Mouse (Mus musculus) hindbrain, postnatal 0 days (tissue): Measurements from ENCODE around the gene Amd1. TPM values are rescaled to one million over a fixed set of nuclear protein-coding genes. Genes with fewer than 3 reads are reported as not detected.
A peak's percentile ranks its signal among the peaks of the same experiment; 100 is the strongest.

ENCODE experiments used
- ATAC-seq: fragments of 200-750 bp; cut with Nextera tagmentation; 2 replicates; pipeline ENCODE4 v1.8.0; 2017; ENCODE audit warnings: mild to moderate bottlenecking, moderate TSS enrichment, moderate library complexity
- DNase-seq: peaks from one replicate; pipeline ENCODE4 v3.0.0-alpha.2; 2015; ENCODE audit warnings: low spot score
- H3K27ac ChIP-seq: fragments of 300-500 bp; sonication (generic); 2 replicates; pipeline ENCODE4 v1.5.1; 2014; ENCODE audit warnings: mild to moderate bottlenecking
- H3K27me3 ChIP-seq: fragments of 300-500 bp; sonication (generic); 2 replicates; pipeline ENCODE4 v1.6.1; 2014; ENCODE audit warnings: low read length, mixed read lengths; ENCODE audit not compliant: insufficient read depth
- H3K36me3 ChIP-seq: fragments of 300-500 bp; sonication (generic); 2 replicates; pipeline ENCODE4 v1.6.1; 2014; ENCODE audit warnings: low read length, mixed read lengths; ENCODE audit not compliant: insufficient read depth
- H3K4me1 ChIP-seq: fragments of 300-500 bp; sonication (generic); 2 replicates; pipeline ENCODE4 v1.6.1; 2014; ENCODE audit warnings: antibody characterized with exemption, low read length, mixed read lengths; ENCODE audit not compliant: insufficient read depth
- H3K4me2 ChIP-seq: fragments of 300-500 bp; sonication (generic); 2 replicates; pipeline ENCODE4 v1.6.1; 2014; ENCODE audit warnings: low read depth, mild to moderate bottlenecking, low read length, moderate library complexity, mixed read lengths
- H3K4me3 ChIP-seq: fragments of 300-500 bp; sonication (generic); 2 replicates; pipeline ENCODE4 v1.5.1; 2014; ENCODE audit warnings: low read length
- H3K9ac ChIP-seq: fragments of 300-500 bp; sonication (generic); replicated peaks from 2 replicates; pipeline ENCODE4 v1.6.1; 2014; ENCODE audit warnings: mild to moderate bottlenecking, low read length, moderate library complexity, mixed read lengths
- H3K9me3 ChIP-seq: fragments of 300-500 bp; sonication (generic); 2 replicates; pipeline ENCODE4 v1.6.1; 2016; ENCODE audit warnings: low read length, mixed read lengths
- CTCF ChIP-seq: IDR thresholded peaks from 2 replicates; pipeline ENCODE4 v1.5.1; 2016; ENCODE audit warnings: antibody characterized with exemption, control low read depth, low read depth
- WGBS: fragments of 180-500 bp; shearing (Covaris S2); extraction: QIAGEN DNeasy Blood & Tissue Kit; methylation state at CpG from one replicate; pipeline ENCODE4 v1.1.7; 2014; 5-methylcytosine and 5-hydroxymethylcytosine counted together
- polyA plus RNA-seq: library from polyadenylated mRNA; unstranded; fragments of >200 nt; fragmentation: Nextera tagmentation; extraction: Ambion mirVana; gene quantifications from 2 replicates; pipeline ENCODE4 v1.2.1, GENCODE M21; 2015
- total RNA-seq: library from RNA; depleted of rRNA; stranded (reverse); fragments of >200 nt; gene quantifications from 2 replicates; pipeline ENCODE4 v1.2.3, GENCODE M21; 2014

The Amd1 gene
- total and polyA plus RNA-seq, 2 experiments from 2014 or later = 30.6 to 57.5 TPM

DNA sequence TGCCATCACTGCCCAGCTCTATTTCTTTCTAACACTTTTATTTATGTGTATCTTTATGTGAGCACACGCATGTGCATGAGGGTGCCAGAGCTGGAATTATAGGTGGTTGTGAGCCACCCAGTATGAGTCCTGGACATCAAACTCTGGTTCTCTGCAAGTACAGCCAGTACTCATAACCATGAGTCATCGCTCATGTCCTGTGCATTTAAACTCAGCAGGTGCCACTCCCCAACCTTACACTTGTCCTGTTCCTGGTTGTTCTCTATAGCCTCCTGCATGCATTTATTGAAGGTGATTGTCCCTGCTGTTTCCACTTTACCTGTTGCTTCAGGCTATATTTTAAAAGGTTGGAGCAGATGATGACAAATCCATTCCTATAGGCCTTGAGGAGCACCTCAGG lies 20.4 kb downstream of the Amd1 start:
- no peaks in the 10 kb centered on the region for H3K27me3 ChIP-seq
- H3K36me3 ChIP-seq = peaks cover 4% of the 10 kb centered on the region; the same call in 1 of the 2 replicates
- H3K4me3 ChIP-seq = no peak overlapping the region
- 93% methylated on average over 2 of the region's 2 CpGs for WGBS
- no peak overlapping the region for H3K27ac ChIP-seq
- H3K9ac ChIP-seq = no peak overlapping the region
- no peaks in the 10 kb centered on the region for H3K9me3 ChIP-seq
- H3K4me2 ChIP-seq = no peak overlapping the region
- no peaks in the 10 kb centered on the region for H3K4me1 ChIP-seq
- DNase-seq (no peak), ATAC-seq (no peak)
- TF ChIP-seq CTCF = no peak

DNA sequence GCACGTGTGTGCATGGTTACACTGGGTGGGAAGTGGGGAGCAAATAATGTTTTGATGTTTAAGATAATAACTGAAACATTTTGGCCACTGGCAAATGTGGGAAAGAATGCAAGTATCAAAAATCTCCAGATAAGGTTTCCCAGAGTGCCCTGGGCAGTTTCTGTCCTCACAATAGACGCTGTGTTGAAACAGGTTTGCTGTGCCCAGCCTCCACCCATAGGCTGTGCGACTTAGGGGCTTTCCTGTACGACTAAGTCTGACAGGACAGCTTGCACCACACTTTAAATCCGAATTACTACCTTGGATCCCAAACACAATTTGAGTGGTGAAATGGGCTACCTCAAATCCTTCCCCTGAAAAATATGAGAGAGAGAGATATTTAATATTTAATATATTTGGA lies 23.7 kb downstream of the Amd1 start:
- no peak for TF ChIP-seq CTCF
- Histone ChIP-seq H3K27ac (no peak overlapping the region), H3K4me2 (no peak overlapping the region), H3K4me1 (no peaks in the 10 kb centered on the region), H3K9ac (no peak overlapping the region), H3K27me3 (no peaks in the 10 kb centered on the region), H3K36me3 (no peaks in the 10 kb centered on the region), H3K9me3 (no peaks in the 10 kb centered on the region), H3K4me3 (no peak overlapping the region)
- DNase-seq (no peak), ATAC-seq (no peak)
- 72% methylated on average over 5 of the region's 5 CpGs for WGBS

- no peak for TF ChIP-seq CTCF
- Histone ChIP-seq H3K4me3 (no peak overlapping the region), H3K9ac (no peak overlapping the region), H3K4me1 (no peaks in the 10 kb centered on the region), H3K27ac (no peak overlapping the region), H3K27me3 (no peaks in the 10 kb centered on the region), H3K9me3 (no peaks in the 10 kb centered on the region), H3K36me3 (no peaks in the 10 kb centered on the region), H3K4me2 (no peak overlapping the region)
- DNase-seq = no peak
- no peak for ATAC-seq
- WGBS = 70% methylated on average over 7 of the region's 7 CpGs
Observed at GRCm38 (mm10) chr10:40275991-40276390, 26.0 kb downstream of the Amd1 start.

- 82% methylated on average over 5 of the region's 5 CpGs for WGBS
- no peaks in the 10 kb centered on the region for H3K36me3 ChIP-seq
Observed at GRCm38 (mm10) chr10:40273938-40274337, 28.0 kb downstream of the Amd1 start.

GRCm38 (mm10) chr10:40271216-40271615 lies 30.8 kb downstream of the Amd1 start:
- Histone ChIP-seq H3K27me3 (no peaks in the 10 kb centered on the region), H3K27ac (no peak overlapping the region), H3K4me2 (no peak overlapping the region), H3K9ac (no peak overlapping the region), H3K4me3 (no peak overlapping the region), H3K9me3 (no peaks in the 10 kb centered on the region), H3K36me3 (no peaks in the 10 kb centered on the region), H3K4me1 (no peaks in the 10 kb centered on the region)
- DNase-seq (no peak), ATAC-seq (no peak)
- TF ChIP-seq CTCF = no peak
- 82% methylated on average over 3 of the region's 3 CpGs for WGBS

More at GRCm38 (mm10) chr10:40273938-40274337, 28.0 kb downstream of the Amd1 start:
- ATAC-seq (no peak), DNase-seq (no peak)
- no peak for TF ChIP-seq CTCF
- Histone ChIP-seq H3K4me1 (no peaks in the 10 kb centered on the region), H3K9ac (no peak overlapping the region), H3K27me3 (no peaks in the 10 kb centered on the region), H3K9me3 (no peaks in the 10 kb centered on the region), H3K27ac (no peak overlapping the region), H3K4me3 (no peak overlapping the region), H3K4me2 (no peak overlapping the region)

DNA sequence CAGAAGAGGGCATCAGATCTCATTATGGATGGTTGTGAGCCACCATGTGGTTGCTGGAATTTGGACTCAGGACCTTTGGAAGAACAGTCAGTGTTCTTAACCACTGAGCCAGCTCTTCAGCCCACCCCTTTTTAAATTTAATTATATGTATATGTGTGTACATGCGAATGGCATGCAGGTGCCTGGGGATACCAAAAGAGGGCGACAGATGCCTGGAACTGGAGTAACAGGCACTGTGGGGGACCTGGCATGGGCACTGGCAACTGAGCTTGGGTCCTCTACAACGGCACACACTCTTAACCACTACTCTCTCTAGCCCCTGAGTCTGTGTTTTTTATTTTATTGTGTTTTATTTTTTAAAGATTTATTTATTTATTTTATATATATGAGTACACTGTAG lies 37.1 kb downstream of the Amd1 start:
- Histone ChIP-seq H3K4me3 (no peak overlapping the region), H3K4me1 (no peaks in the 10 kb centered on the region), H3K9ac (no peak overlapping the region), H3K27ac (no peak overlapping the region), H3K27me3 (no peaks in the 10 kb centered on the region), H3K9me3 (no peaks in the 10 kb centered on the region), H3K36me3 (no peaks in the 10 kb centered on the region), H3K4me2 (no peak overlapping the region)
- 84% methylated on average over 3 of the region's 3 CpGs for whole genome bisulfite sequencing
- DNase-seq (no peak), ATAC-seq (no peak)
- 0 out of 2 replicates have a peak, but pooled peaks have one; percentile 6 for TF ChIP-seq CTCF

- 70% methylated on average over 4 of the region's 4 CpGs for whole genome bisulfite sequencing
Observed at GRCm38 (mm10) chr10:40263691-40264090, 38.3 kb downstream of the Amd1 start.

More at GRCm38 (mm10) chr10:40263691-40264090, 38.3 kb downstream of the Amd1 start:
- no peaks in the 10 kb centered on the region for H3K27me3 ChIP-seq
- peak; percentile 1 for DNase-seq
- H3K27ac ChIP-seq = no peak overlapping the region
- no peak for ATAC-seq
- no peak for TF ChIP-seq CTCF
- H3K9ac ChIP-seq = no peak overlapping the region
- no peak overlapping the region for H3K4me2 ChIP-seq
- H3K9me3 ChIP-seq = no peaks in the 10 kb centered on the region
- H3K36me3 ChIP-seq = no peaks in the 10 kb centered on the region
- H3K4me3 ChIP-seq = no peak overlapping the region
- H3K4me1 ChIP-seq = no peaks in the 10 kb centered on the region
